Mouse (Mus musculus): ENCODE measurements at regions not wholly inside any gene's neighbourhood (a gene's known extent, or its start where the extent isn't known, plus 50 kb on each side); places are given as distances from the start of the nearest gene placed in this dataset.

DNA sequence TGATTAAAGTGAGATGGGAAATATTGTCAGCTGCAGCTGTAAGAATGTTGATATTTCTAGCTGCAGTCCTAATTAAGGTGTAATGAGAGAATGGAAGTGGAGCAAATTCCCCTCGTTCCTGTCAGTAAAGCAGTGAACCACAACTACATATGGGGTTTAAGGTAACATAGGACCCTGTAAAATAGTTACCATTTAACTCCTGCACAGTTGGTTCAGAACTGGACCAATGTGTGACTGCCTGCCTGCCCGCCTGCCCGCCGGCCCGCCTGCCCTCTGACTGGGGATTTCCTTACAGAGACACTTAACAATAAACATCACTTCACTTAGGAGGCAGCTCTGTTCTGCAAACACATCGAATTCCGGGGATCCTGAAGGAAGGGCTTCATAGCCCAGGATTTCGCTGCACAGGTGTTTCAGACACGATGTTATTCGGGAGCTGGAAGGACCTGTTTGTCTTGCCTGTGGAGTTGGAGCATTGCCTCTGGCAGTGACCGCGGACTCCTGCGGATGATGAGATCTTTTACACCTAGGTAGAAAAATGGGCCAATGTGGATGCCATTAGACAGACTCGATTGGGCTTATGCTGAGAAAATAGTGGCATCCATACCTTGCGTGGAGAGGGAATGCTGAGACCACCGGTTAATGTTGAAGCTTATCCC, 670.7 kb upstream of the Zeb2 start:
- ATAC-seq (replicated peaks; ENCODE audit: low FRiP score, low TSS enrichment, poor library complexity, severe bottlenecking): no peak

DNA sequence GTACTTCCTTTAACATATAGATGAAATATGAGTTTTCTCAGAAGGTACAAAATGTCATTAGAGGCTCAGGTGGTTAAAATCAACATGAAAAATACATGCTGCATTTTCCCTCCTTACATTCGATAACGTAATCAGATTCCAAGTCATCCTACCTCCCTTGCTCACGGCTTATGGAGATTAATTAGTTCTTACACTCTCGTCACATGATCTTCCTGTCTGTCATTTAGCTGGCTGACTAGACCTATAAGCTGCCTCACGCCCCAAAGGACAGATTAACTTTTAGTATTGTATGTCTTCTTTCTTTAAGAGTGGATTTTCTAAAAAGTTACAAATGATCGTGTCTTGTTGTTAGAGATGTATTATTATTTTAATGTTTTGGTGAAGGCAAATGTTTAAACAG, 669.6 kb upstream of the Zeb2 start:
- ATAC-seq (replicated peaks; ENCODE audit: low FRiP score, low TSS enrichment, poor library complexity, severe bottlenecking): no peak

DNA sequence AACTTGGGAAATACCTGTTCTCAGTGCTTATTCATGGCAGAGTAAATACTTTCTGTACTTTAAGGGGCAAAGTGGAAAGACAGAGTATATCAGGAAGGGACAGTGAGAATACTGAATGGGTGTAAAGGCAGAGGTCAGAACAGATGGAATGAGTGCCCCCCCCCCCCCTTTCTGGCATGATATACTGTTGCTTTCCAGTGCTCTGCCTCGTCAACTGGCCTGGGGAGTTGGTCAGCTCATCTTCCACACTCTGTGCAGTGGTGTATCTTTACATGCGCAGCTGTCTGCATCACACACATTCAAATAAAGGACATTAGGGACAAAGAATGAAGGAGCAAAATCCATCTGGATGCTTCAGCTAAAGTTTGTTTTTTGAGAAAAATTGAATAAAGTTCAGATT, 668.5 kb upstream of the Zeb2 start:
- no peak for ATAC-seq (replicated peaks; ENCODE audit: low FRiP score, low TSS enrichment, poor library complexity, severe bottlenecking)

GRCm38 (mm10) chr2:45783634-45784412, 666.6 kb upstream of the Zeb2 start:
- no peak for ATAC-seq (replicated peaks; ENCODE audit: low FRiP score, low TSS enrichment, poor library complexity, severe bottlenecking)

GRCm38 (mm10) chr2:45777466-45777865, 660.3 kb upstream of the Zeb2 start:
- no peak for ATAC-seq (replicated peaks; ENCODE audit: low FRiP score, low TSS enrichment, poor library complexity, severe bottlenecking)

GRCm38 (mm10) chr2:45776485-45777135, 659.4 kb upstream of the Zeb2 start:
- ATAC-seq (replicated peaks; ENCODE audit: low FRiP score, low TSS enrichment, poor library complexity, severe bottlenecking): no peak

DNA sequence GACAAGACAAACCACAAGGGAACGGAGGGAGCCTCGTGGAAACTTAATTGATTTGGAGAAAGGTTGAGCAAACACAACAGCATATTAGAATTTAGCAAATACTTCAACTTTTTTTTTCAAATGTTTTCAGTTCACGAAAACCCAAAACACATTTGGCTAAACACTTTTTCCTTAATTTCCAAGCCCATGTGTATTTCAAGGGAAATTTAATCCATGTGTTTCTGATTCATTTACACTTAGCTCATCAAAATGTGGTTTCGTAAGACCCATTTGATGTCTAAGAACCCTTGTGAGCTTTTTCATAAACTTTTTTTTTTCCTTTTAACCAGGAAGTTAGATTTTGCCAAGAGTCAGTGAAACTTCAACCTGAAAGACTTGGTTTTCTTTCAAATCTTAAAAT, 658.5 kb upstream of the Zeb2 start:
- no peak for ATAC-seq (replicated peaks; ENCODE audit: low FRiP score, low TSS enrichment, poor library complexity, severe bottlenecking)

- ATAC-seq (replicated peaks; ENCODE audit: low FRiP score, low TSS enrichment, poor library complexity, severe bottlenecking): no peak
These were observed 657.2 kb upstream of the Zeb2 start for GRCm38 (mm10) chr2:45774416-45774815.

- ATAC-seq (replicated peaks; ENCODE audit: low FRiP score, low TSS enrichment, poor library complexity, severe bottlenecking): no peak
These were observed 640.0 kb upstream of the Zeb2 start for GRCm38 (mm10) chr2:45757176-45757575.

DNA sequence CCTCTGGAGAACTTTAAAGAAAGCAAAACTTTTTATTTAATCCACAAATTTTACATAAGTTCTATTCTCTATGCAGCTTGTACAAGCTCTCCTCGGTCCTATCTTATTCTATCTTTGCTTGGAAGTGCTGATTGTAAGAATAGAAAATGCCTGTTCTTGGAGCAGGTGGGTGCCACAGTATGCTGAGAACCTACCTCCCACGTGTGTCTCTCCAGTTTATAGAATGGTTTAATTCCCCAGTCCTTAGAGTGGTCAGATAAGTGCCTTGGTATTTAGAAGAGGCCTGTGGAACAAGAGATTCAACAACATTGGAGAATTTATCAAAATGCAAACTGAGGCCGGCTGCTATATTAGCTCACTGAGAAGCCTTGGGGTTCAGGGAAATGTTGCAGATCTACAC, 639.2 kb upstream of the Zeb2 start:
- ATAC-seq (replicated peaks; ENCODE audit: low FRiP score, low TSS enrichment, poor library complexity, severe bottlenecking): no peak

GRCm38 (mm10) chr2:45751746-45752145, 634.6 kb upstream of the Zeb2 start:
- ATAC-seq (replicated peaks; ENCODE audit: low FRiP score, low TSS enrichment, poor library complexity, severe bottlenecking): no peak

DNA sequence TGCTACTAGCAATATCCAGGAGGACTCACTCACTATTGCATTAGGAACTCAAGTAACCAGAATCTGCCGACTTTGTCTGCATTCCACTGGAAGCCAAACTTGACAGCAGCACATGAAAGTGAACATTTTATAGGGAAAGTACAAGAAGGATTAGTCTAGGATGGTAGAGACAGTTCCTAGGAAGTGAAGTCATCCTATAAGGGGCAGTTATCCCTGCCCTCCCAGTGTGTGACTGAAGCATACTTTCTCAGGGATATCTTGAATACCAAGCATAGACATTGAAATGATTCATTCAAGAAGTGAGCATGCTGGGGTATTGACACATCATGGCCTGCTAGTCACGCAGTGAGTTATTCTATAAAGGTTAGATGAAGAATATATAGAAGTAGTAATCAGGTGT, 632.2 kb upstream of the Zeb2 start:
- no peak for ATAC-seq (replicated peaks; ENCODE audit: low FRiP score, low TSS enrichment, poor library complexity, severe bottlenecking)

DNA sequence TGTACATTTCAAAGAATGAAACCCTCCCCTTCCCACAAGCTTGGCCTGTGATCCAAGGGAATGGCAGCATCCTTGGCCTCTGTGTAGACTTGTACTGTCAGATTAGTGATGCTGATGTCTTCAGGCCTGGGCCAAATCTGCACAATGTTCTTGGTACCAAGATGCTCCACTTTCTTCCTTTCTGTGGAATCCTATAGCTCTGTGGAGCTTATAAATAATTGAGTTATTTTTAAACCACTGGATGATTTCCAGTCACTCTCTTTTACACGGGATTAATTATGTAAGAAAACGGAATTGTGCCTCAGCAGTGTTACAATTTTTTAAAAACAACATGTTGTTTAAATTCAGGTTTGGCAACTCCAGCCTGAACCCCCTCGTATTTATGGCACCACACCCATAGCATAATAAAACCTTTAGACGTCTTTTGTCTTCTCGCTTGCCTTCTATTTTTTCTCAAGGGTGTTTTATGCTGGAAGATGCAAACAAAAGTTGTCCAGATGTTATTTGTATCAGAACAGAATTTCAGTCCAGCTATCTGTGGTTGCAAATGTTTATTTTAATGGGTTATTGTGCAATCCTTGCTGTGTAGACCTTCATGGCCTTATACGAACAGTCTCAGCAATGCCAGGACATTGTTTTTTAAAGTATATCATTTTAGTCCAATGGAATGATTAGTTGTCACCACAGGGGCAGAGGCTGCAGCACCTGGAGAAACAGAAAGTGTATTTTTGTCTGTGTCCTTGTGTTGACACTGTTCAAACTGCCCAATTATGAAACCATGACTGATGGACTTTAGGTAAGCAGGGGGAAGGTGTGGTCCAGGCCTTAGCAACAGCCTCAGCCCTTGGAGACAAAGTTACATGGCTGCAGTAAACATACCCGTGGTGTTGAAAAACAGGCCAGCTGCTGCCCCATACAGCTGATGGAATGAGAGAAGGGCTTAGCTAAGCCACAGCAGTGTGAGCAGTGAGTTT, 630.4 kb upstream of the Zeb2 start:
- ATAC-seq (replicated peaks; ENCODE audit: low FRiP score, low TSS enrichment, poor library complexity, severe bottlenecking): no peak

GRCm38 (mm10) chr2:45746606-45747005, 629.4 kb upstream of the Zeb2 start:
- no peak for ATAC-seq (replicated peaks; ENCODE audit: low FRiP score, low TSS enrichment, poor library complexity, severe bottlenecking)

DNA sequence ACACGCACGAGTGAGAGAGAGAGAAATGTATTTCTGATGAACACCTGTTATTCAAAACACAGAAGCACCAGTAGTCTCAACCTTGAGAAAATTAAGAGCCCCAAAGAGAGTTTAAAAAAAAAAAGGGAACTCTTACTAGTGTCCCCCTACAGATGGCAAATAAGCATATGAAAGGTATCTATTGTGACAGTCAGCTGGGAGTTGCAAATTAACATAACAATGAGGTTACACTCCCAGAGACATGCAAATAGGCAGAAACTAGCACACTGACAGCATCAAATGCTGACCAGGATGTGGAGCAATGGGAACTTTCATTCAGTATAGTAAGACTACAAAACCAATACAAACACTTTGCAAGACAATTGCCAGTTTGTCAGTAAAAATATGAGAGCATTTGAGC, 619.1 kb upstream of the Zeb2 start:
- no peak for ATAC-seq (replicated peaks; ENCODE audit: low FRiP score, low TSS enrichment, poor library complexity, severe bottlenecking)

- ATAC-seq (replicated peaks; ENCODE audit: low FRiP score, low TSS enrichment, poor library complexity, severe bottlenecking): no peak
These were observed 596.8 kb upstream of the Zeb2 start for GRCm38 (mm10) chr2:45713997-45714396.

GRCm38 (mm10) chr2:45707026-45707425, 589.8 kb upstream of the Zeb2 start:
- no peak for ATAC-seq (replicated peaks; ENCODE audit: low FRiP score, low TSS enrichment, poor library complexity, severe bottlenecking)

DNA sequence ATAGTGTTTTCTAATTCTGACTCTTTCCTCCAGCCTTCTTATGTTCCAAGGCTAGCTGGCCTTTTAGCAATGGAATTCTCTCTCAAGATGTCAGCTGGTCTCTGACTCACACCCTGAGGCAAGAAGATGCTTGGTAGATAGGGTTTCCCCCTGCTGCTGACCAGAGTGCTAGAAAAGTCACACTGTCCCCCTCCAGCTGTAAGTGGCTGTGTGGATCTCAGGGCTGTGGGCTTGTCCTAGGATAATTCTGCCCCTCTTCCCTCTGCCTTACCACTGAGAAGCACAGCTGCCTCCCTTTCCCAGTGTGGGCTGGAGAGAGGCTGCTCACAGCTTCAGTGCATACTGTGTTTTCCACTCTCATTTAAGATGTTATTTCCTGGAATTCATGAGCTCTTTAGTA, 585.3 kb upstream of the Zeb2 start:
- no peak for ATAC-seq (replicated peaks; ENCODE audit: low FRiP score, low TSS enrichment, poor library complexity, severe bottlenecking)

- no peak for ATAC-seq (replicated peaks; ENCODE audit: low FRiP score, low TSS enrichment, poor library complexity, severe bottlenecking)
These were observed 583.4 kb upstream of the Zeb2 start for GRCm38 (mm10) chr2:45700578-45700977.
